Mouse (Mus musculus): ENCODE results near the gene 4930558K02Rik. TPM values are rescaled to one million over a fixed set of nuclear protein-coding genes. Genes with fewer than 3 reads are reported as not detected.

The 4930558K02Rik gene
- not detected in 2 replicates for polyA plus RNA-seq (2012; rRNA removed)

DNA sequence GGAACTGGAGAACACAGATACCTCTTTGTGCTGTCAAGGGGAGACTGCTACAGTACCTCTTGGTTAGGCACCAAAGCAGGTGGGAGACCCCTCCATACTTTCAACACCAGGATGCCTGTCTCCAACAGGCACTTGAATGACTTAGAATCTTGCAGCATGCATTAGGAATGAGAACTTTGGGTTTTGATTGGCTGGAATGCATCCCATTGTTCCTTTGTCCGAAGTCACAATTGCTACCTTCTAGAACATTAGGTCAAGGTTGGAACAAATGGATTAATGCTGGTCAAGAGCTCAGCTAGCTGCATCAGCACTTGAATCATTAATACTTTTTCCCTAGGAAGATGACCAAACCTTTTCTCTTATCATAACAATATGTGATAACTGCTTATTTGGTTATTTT lies at the start of gene 4930558K02Rik:
TSS of gene 4930558K02Rik (minus strand) at position 101 of the 400 bp plus-strand sequence.

GRCm38 (mm10) chr1:161968589-161969407 lies 10.6 kb downstream of the 4930558K02Rik start, which contains the start of gene Pigc:
TSS of gene Pigc (plus strand) at chr1:161969186.

Other genes with a start within 250 kb of the 4930558K02Rik start
- 0.10 and 0.15 TPM in 2 replicates for gene Fasl, start 191.1 kb downstream of the 4930558K02Rik start, polyA plus RNA-seq (2012; rRNA removed)
- 39.5 and 45.6 TPM in 2 replicates for gene Suco, start 103.0 kb downstream of the 4930558K02Rik start, polyA plus RNA-seq (2012; rRNA removed)
- gene Pigc, start 10.4 kb downstream of the 4930558K02Rik start, polyA plus RNA-seq (2012; rRNA removed): 21.6 and 26.3 TPM in 2 replicates

Data from central nervous system, embryonic 11.5 days (tissue).